Mouse (Mus musculus) CH12.LX (cell line): ENCODE measurements around the gene Mlxip. TPM values are rescaled to one million over a fixed set of nuclear protein-coding genes. Genes with fewer than 3 reads are reported as not detected.

Source experiments
- DNase-seq: peaks from one replicate; pipeline ENCODE4 v3.0.0-alpha.2; 2013; ENCODE audit errors: extremely low read depth
- H3K27ac ChIP-seq: 2 replicates; pipeline ENCODE4 v1.5.1; 2012; ENCODE audit warnings: low read depth, mild to moderate bottlenecking, control low read depth, moderate library complexity; ENCODE audit not compliant: insufficient read depth
- H3K27me3 ChIP-seq: replicated peaks from 2 replicates; pipeline ENCODE3; 2012; ENCODE audit warnings: inconsistent platforms
- H3K36me3 ChIP-seq, 2 experiments: replicated peaks in 1 of 2; 2 replicates each; pipeline versions ENCODE3 to v1.6.1; 2012; ENCODE audit warnings: inconsistent platforms in 1 of 2, low read length in 1 of 2, mild to moderate bottlenecking in 1 of 2, mixed read lengths in 1 of 2, moderate library complexity in 1 of 2; ENCODE audit not compliant: control insufficient read depth in 1 of 2, insufficient read depth in 1 of 2
- H3K4me1 ChIP-seq, 2 experiments: 2 replicates each; pipeline ENCODE4 v1.6.1; 2012; ENCODE audit warnings: inconsistent platforms in 1 of 2, moderate library complexity in 1 of 2; ENCODE audit not compliant: insufficient read depth in 2 of 2, control insufficient read depth in 1 of 2
- H3K4me2 ChIP-seq: 2 replicates; pipeline ENCODE4 v1.6.1; 2012; ENCODE audit warnings: low read depth, mild to moderate bottlenecking, control low read depth; ENCODE audit not compliant: poor library complexity, insufficient read depth, severe bottlenecking
- H3K4me3 ChIP-seq, 3 experiments: fragments of 150-350 bp in 1 of 3; sonication (generic) in 1 of 3; replicated peaks in 1 of 3; 2 replicates each; pipeline versions ENCODE3 to v1.5.1; 2011 to 2012; ENCODE audit warnings: low read depth in 2 of 3, low read length in 2 of 3, mild to moderate bottlenecking in 2 of 3, moderate library complexity in 2 of 3, control low read depth in 1 of 3, improper control_type of control experiment in 1 of 3, inconsistent platforms in 1 of 3, mixed read lengths in 1 of 3; ENCODE audit not compliant: poor library complexity in 1 of 3
- H3K79me2 ChIP-seq: replicated peaks from 2 replicates; pipeline ENCODE4 v1.6.1; 2012; ENCODE audit warnings: mild to moderate bottlenecking, moderate library complexity; ENCODE audit not compliant: control insufficient read depth, poor library complexity, insufficient read depth, severe bottlenecking; ENCODE audit errors: extremely low read depth
- H3K9ac ChIP-seq: 2 replicates; pipeline ENCODE4 v1.6.1; 2012; ENCODE audit warnings: low read depth, mild to moderate bottlenecking, control low read depth, moderate library complexity; ENCODE audit not compliant: insufficient read depth
- H3K9me3 ChIP-seq: replicated peaks from 2 replicates; pipeline ENCODE3; 2012; ENCODE audit warnings: low read length, inconsistent platforms, mixed read lengths
- CHD1 ChIP-seq: IDR thresholded peaks from 2 replicates; pipeline ENCODE4 v1.6.1; 2012; ENCODE audit warnings: low read depth, low read length, improper control_type of control experiment, inconsistent platforms
- CHD2 ChIP-seq: IDR thresholded peaks from 2 replicates; pipeline ENCODE4 v1.6.1; 2011; ENCODE audit warnings: low read length, improper control_type of control experiment
- CTCF ChIP-seq, 2 experiments: IDR thresholded peaks in 1 of 2; conservative IDR thresholded peaks in 1 of 2; 2 replicates each; pipeline ENCODE4 v1.5.1; 2011 to 2012; ENCODE audit warnings: low read depth in 2 of 2, low read length in 2 of 2, improper control_type of control experiment in 1 of 2, inconsistent platforms in 1 of 2, mild to moderate bottlenecking in 1 of 2, moderate library complexity in 1 of 2
- ELF1 ChIP-seq: IDR thresholded peaks from 2 replicates; pipeline ENCODE4 v1.6.1; 2014; ENCODE audit warnings: low read depth, mild to moderate bottlenecking, inconsistent platforms, low read length, improper control_type of control experiment
- JUN ChIP-seq: IDR thresholded peaks from 2 replicates; pipeline ENCODE4 v1.6.1; 2011; ENCODE audit warnings: low read depth, mild to moderate bottlenecking, low read length, improper control_type of control experiment, moderate library complexity; ENCODE audit not compliant: insufficient read depth
- RAD21 ChIP-seq: IDR thresholded peaks from 2 replicates; pipeline ENCODE4 v1.6.1; 2011; ENCODE audit warnings: low read depth, mild to moderate bottlenecking, low read length, improper control_type of control experiment, moderate library complexity
- RCOR1 ChIP-seq: conservative IDR thresholded peaks from 2 replicates; pipeline ENCODE4 v1.6.1; 2012; ENCODE audit warnings: low read depth, mild to moderate bottlenecking, inconsistent platforms, low read length, improper control_type of control experiment
- SIN3A ChIP-seq: IDR thresholded peaks from 2 replicates; pipeline ENCODE4 v1.6.1; 2012; ENCODE audit warnings: low read length, improper control_type of control experiment, inconsistent platforms
- SMC3 ChIP-seq: IDR thresholded peaks from 2 replicates; pipeline ENCODE4 v1.6.1; 2011; ENCODE audit warnings: low read depth, low read length, improper control_type of control experiment
- TBP ChIP-seq: conservative IDR thresholded peaks from 2 replicates; pipeline ENCODE4 v1.6.1; 2011; ENCODE audit warnings: low read depth, low read length, improper control_type of control experiment
- TCF12 ChIP-seq: IDR thresholded peaks from 2 replicates; pipeline ENCODE4 v1.6.1; 2014; ENCODE audit warnings: low read depth, mild to moderate bottlenecking, inconsistent platforms, low read length, improper control_type of control experiment
- UBTF ChIP-seq: IDR thresholded peaks from 2 replicates; pipeline ENCODE4 v1.6.1; 2012; ENCODE audit warnings: low read depth, mild to moderate bottlenecking, inconsistent platforms, low read length, improper control_type of control experiment, moderate library complexity
- ZNF384 ChIP-seq: IDR thresholded peaks from 2 replicates; pipeline ENCODE4 v1.6.1; 2012; ENCODE audit warnings: low read depth, low read length, improper control_type of control experiment, inconsistent platforms
- dilution Hi-C: fragments of 300-500 bp; cut with MboI; formaldehyde crosslinking; loops from 2 replicates; pipeline ENCODE4 v1.14.3; 2020; ENCODE audit warnings: low sequenced_read_pairs; ENCODE audit not compliant: extremely low pct_unique_long_range_greater_than_20kb, extremely low pct_ligation_motif_present
- in situ Hi-C: fragments of 300-500 bp; cut with MboI; formaldehyde crosslinking; loops from 3 replicates; pipeline ENCODE4 v1.14.3; 2019; ENCODE audit warnings: low sequenced_read_pairs, low pct_ligation_motif_present, low pct_unique_long_range_greater_than_20kb, mixed read lengths
- polyA plus RNA-seq: library from polyadenylated mRNA; unstranded; fragments of >175 nt; gene quantifications from 2 replicates; pipeline ENCODE4 v1.2.1, GENCODE M21; 2012; ENCODE audit warnings: low read depth; ENCODE audit not compliant: insufficient read length
- total RNA-seq, 2 experiments: library from RNA; depleted of rRNA; stranded (reverse); fragments of 300-350 nt in 1 of 2; fragments of >200 nt in 1 of 2; gene quantifications; 2 replicates each; pipeline ENCODE4 v1.2.3; 2012 to 2014

Gene Mlxip
- total and polyA plus RNA-seq, 3 experiments: 4.3 to 17.9 (median 7.4) TPM

- H3K36me3 ChIP-seq: peaks cover 24 to 65% of the 10 kb centered on the region in 2 experiments
These were observed 44.7 kb downstream of the Mlxip start for GRCm38 (mm10) chr5:123439312-123439711.

GRCm38 (mm10) chr5:123439941-123440340, 45.3 kb downstream of the Mlxip start:
- DNase-seq: no peak
- no peak overlapping the region for H3K4me3 ChIP-seq
- dilution Hi-C loops (no loop called here), in situ Hi-C loops (loop anchor here (5.0 kb wide), 1 partner anchor 57 kb away; no protein-coding TSS in a partner anchor)
- H3K79me2 ChIP-seq: no peaks in the 10 kb centered on the region; the same call in 1 of the 2 replicates
- H3K4me1 ChIP-seq: peaks cover 7 to 15% of the 10 kb centered on the region in 2 experiments
- H3K9me3 ChIP-seq: no peaks in the 10 kb centered on the region
- no peak for TF ChIP-seq CHD2
- TF ChIP-seq CTCF (conservative IDR thresholded peaks at IDR 0.05 in 1 of 2, IDR thresholded peaks at IDR 0.05 in 1 of 2; ENCODE audit: low read depth in 2 of 2, low read length in 2 of 2): peak in 1 of 2 experiments; percentile 42; a peak in 2 of 4 replicates
- peak; percentile 4; the same call in 1 of the 2 replicates for TF ChIP-seq RAD21
- peak; percentile 46 for TF ChIP-seq SMC3
- no peak overlapping the region for H3K9ac ChIP-seq
- H3K4me2 ChIP-seq: no peak overlapping the region
- no peaks in the 10 kb centered on the region for H3K27me3 ChIP-seq
- peaks cover 26 to 72% of the 10 kb centered on the region in 2 experiments for H3K36me3 ChIP-seq
- H3K27ac ChIP-seq: no peak overlapping the region

More at GRCm38 (mm10) chr5:123439312-123439711, 44.7 kb downstream of the Mlxip start:
- no peaks in the 10 kb centered on the region for H3K9me3 ChIP-seq
- no peak overlapping the region for H3K9ac ChIP-seq
- H3K4me2 ChIP-seq: no peak overlapping the region
- no peak overlapping the region for H3K27ac ChIP-seq
- H3K27me3 ChIP-seq: no peaks in the 10 kb centered on the region
- no peak overlapping the region for H3K4me3 ChIP-seq
- H3K4me1 ChIP-seq: peaks cover 7 to 15% of the 10 kb centered on the region in 2 experiments
- dilution Hi-C loops: no loop called here
- in situ Hi-C loops: no loop called here
- H3K79me2 ChIP-seq: no peaks in the 10 kb centered on the region; the same call in 1 of the 2 replicates
- TF ChIP-seq TCF12: no peak
- no peak for TF ChIP-seq CHD1
- TF ChIP-seq SIN3A: no peak
- no peak for TF ChIP-seq TBP
- no peak for TF ChIP-seq ELF1
- no peak for TF ChIP-seq SMC3
- no peak for TF ChIP-seq UBTF
- DNase-seq: no peak

- peaks cover 33 to 78% of the 10 kb centered on the region in 2 experiments for H3K36me3 ChIP-seq
- H3K4me2 ChIP-seq: no peak overlapping the region
- H3K79me2 ChIP-seq: no peaks in the 10 kb centered on the region; the same call in 1 of the 2 replicates
- H3K9ac ChIP-seq: no peak overlapping the region
- dilution Hi-C loops (no loop called here), in situ Hi-C loops (loop anchor here (5.0 kb wide), 1 partner anchor 57 kb away; no protein-coding TSS in a partner anchor)
- no peaks in the 10 kb centered on the region for H3K27me3 ChIP-seq
- H3K4me1 ChIP-seq: peaks cover 6 to 13% of the 10 kb centered on the region in 2 experiments
- H3K27ac ChIP-seq: no peak overlapping the region
- TF ChIP-seq RAD21 (peak; percentile 33), SMC3 (peak; percentile 32), ZNF384 (no peak), CTCF (conservative IDR thresholded peaks at IDR 0.05 in 1 of 2, IDR thresholded peaks at IDR 0.05 in 1 of 2; ENCODE audit: low read depth in 2 of 2, low read length in 2 of 2) (peak in 1 of 2 experiments; percentile 56; a peak in 2 of 4 replicates), RCOR1 (no peak), JUN (no peak)
- TF ChIP-seq, all 38 proteins: peak for 3
- no peaks in the 10 kb centered on the region for H3K9me3 ChIP-seq
- H3K4me3 ChIP-seq: no peak overlapping the region
- DNase-seq: no peak
These were observed 46.1 kb downstream of the Mlxip start for GRCm38 (mm10) chr5:123440664-123441063.
